Mouse (Mus musculus) liver, postnatal 0 days (tissue): ENCODE data around the gene Taco1.

Experiments
- CTCF ChIP-seq: sonication (generic); IDR thresholded peaks from 2 replicates; pipeline ENCODE4 v1.5.1; 2016; ENCODE audit warnings: antibody characterized with exemption, low read depth
- EP300 ChIP-seq: IDR thresholded peaks from 2 replicates; pipeline ENCODE4 v1.6.1; 2016; ENCODE audit warnings: antibody characterized with exemption, low read depth, mild to moderate bottlenecking

DNA sequence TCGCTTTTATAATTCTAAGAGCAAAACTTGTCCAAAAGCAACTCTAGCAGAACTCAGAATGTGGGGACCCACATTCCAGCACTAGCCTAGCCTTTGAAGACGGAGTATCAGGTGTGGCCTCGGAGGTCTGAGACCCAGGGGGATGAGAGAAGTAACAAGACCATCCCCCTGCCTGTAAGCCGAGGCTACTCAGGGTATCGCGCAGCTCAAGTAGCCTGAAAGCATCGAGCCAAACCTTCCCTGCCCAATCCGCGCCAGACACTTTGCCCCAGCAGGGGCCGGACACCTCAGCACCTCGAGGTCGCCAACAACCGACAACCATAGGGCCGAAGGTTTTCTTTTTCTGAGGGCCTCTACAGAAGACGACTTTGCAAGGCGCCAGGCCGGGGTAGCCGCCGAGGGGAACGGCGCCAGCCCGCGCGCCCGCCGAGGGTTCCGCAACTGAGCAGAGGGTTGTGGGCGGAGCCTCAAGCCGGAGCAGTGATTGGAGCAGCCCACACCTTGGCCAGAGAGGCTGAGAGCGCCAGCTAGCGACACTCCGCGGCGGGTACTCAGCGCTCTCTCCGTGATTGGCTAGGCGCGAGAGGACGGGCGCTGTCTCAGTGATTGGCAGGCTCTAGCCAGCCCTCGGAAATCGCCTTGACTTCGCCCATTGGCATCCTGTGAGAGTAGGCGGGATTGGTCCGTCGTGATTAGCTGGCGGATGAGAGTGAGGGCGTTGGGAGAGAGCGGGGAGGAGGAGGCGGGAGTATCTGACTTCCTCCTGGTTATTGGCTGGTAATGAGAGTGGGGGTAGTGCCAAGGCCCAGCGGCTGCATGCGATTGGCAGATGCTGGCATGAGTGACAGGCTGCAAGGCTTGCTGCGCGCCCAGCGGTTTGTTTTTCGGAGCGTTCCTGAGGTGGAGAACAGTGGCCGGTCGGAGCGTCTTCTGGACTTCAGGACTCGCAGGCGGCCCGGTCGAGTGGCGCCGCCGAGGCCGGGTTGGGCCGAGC is 18.1 kb downstream of the Taco1 start, which contains the start of gene Map3k3:
- no peak for TF ChIP-seq EP300
- peak; percentile 83 for TF ChIP-seq CTCF
